Mouse (Mus musculus) inflammation-experienced regulatory T-cells (primary cell): ENCODE results near the gene Usp31. TPM values are rescaled to one million over a fixed set of nuclear protein-coding genes. Genes with fewer than 3 reads are reported as not detected.

ENCODE experiments used
- polyA plus RNA-seq, 2 experiments: library from polyadenylated mRNA; unstranded; fragments of 100-300 nt; shearing (Covaris generic); gene quantifications; one replicate each; pipeline ENCODE4 v1.2.1; 2017

The Usp31 gene
- polyA plus RNA-seq, result 1 to 10 TPM; 7.0 to 7.6 TPM

GRCm38 (mm10) chr7:121707073-121707667 is at the start of gene Usp31:
Usp31 (minus strand) TSS chr7:121707253.

DNA sequence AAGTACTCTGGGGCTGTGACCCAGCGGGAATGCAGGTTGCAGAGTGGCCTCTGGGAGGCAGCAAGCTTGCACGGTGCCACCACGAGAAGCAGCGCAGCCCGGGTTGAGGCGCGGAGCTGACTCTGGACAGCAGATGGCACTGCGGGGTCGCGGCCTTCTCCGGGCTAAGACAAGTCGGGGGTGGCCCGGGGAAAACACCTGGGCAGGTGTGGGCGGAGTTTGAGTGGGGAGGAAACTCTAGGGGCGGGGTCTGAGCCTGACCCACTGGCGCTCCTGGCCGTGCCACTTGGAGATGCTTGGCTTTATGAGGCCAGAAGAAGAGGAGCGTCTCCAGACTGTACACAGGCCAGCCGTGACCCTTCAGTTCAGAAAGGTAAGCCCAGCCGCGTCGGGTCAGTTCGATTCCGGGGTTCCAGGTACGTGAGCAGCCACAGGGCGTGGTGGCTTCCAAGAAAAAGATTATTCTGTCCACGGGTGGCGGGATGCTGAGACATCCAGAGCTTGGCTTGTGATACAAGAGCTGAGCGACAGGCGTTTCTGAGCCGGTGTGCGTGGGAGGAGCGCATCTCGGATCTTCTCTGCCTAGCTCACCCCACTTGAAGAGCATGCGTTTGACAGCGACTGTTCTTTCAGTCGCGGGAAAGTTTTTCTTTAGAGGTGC is 27.2 kb upstream of the Usp31 start, which contains the start of gene Scnn1g:
Gene Scnn1g (plus strand): TSS at position 309 of the 661 bp plus-strand sequence.

Other genes starting within 250 kb of the Usp31 start
- gene Scnn1g, start 27.2 kb upstream of the Usp31 start, polyA plus RNA-seq, result under 1 TPM in 1 of 2 experiments, not detected in 1; 0.24 TPM
- under 1 TPM; 0.22 to 0.25 TPM for gene Scnn1b, start 157.8 kb upstream of the Usp31 start, polyA plus RNA-seq